Mouse (Mus musculus) liver, postnatal 0 days (tissue): ENCODE results near the gene Srd5a2.

Source experiments
- CTCF ChIP-seq: sonication (generic); IDR thresholded peaks from 2 replicates; pipeline ENCODE4 v1.5.1; 2016; ENCODE audit warnings: antibody characterized with exemption, low read depth
- EP300 ChIP-seq: IDR thresholded peaks from 2 replicates; pipeline ENCODE4 v1.6.1; 2016; ENCODE audit warnings: antibody characterized with exemption, low read depth, mild to moderate bottlenecking

DNA sequence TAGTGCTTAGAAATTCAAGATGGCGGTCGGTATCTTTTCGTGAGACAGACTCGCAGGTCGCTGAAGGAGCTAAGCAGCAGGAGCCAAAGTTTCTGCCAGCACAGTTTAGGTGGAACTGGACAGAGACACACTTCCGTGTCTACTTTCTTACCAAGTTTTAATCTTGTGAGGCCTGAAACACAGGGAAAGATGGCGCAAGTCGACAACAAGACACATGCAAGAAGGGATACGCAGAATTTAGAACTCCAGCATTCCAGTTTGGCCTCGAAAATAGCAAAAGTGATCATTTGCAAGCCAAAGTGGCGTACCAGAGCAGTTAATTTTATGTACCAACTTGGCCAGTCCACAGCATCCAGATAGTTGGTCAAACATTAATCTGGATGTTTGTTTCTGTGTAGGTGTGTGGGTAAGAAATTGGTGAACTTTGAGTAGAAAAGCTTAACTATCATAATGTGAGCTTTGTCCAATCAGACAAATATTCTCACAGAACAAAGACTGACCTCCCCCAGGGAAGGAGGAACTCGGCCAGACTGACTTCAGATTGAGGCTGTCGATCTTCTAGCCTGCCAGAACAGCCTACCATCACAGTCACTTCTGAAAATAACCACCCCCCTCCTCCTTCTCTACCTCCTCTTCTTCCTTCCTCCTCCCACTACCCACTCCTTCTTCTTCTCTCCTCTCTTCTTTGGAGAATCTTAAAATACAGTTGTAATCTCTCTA lies 31.2 kb upstream of the Srd5a2 start:
- TF ChIP-seq CTCF (no peak), EP300 (no peak)
